Mouse (Mus musculus) right cerebral cortex, postnatal 36 days (tissue): ENCODE measurements around the gene Ric8b.

ENCODE experiments used
- DNase-seq, 2 experiments: peaks; one replicate each; pipeline ENCODE4 v3.0.0; 2022; ENCODE audit warnings: low spot score in 2 of 2, mixed read lengths in 1 of 2

The Ric8b gene

GRCm38 (mm10) chr10:85054876-85055275 is 137.5 kb downstream of the Ric8b start:
- DNase-seq: no peak
